Mouse (Mus musculus) right cerebral cortex, postnatal 36 days (tissue): ENCODE measurements at regions not wholly inside any gene's neighbourhood (a gene's known extent, or its start where the extent isn't known, plus 50 kb on each side); places are given as distances from the start of the nearest gene placed in this dataset.

Experiments
- DNase-seq, 2 experiments: peaks; one replicate each; pipeline ENCODE4 v3.0.0; 2022; ENCODE audit warnings: low spot score in 2 of 2, mixed read lengths in 1 of 2

GRCm38 (mm10) chr17:88341141-88341540 is 99.4 kb upstream of the Foxn2 start:
- no peak for DNase-seq

DNA sequence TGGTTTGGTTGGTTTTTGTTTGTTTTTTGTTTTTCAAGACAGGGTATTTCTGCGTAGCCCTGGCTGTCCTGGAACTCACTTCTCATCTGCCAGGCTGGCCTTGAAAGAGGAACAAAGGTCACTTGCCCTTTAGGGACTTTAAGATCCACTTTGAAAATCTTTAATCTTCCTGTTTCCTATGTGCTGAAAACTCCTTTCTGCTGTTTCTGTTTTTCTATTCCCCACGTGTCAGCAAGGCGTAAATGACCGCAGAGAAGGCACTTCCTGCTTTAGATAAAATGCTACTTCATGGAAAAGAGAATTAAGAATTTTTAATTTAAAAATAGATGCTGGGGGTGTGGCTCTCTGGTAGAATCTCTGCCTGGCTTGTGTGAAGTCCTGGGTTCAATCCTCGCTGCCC is 98.9 kb upstream of the Foxn2 start:
- DNase-seq, result no peak

DNA sequence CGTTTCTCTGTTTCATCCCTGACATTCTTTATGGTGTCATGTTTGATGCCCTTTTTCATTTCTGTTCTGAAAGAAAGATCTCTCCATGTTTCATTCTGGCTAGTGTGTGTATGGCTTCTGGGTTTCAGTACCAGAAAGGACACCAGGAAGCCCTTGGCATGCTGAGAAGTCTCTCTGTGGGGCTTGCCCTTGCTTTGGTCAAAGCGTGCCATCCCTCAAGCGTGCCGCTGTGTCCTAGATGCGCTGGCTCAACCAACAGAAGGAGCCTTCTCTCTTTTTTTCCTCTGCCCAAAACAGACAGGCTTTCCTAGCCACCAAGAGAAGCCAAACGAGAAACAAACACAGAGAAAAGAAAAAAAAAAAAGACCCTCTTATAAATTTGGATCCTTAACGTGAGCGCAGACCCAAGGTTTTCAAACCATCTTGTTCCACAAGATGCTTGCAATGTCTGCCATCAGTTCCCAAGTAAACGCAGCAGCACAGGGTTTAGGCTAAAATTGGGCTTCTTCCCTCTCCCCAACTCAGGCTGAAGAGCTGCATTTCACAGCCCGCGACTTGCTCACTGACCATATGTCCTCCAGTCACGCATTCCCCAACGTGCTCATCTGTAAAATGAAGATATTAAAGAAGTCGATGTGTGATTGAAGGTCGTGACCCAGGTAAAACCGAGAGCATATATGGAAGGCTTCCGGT is 97.3 kb upstream of the Foxn2 start:
- no peak for DNase-seq

DNA sequence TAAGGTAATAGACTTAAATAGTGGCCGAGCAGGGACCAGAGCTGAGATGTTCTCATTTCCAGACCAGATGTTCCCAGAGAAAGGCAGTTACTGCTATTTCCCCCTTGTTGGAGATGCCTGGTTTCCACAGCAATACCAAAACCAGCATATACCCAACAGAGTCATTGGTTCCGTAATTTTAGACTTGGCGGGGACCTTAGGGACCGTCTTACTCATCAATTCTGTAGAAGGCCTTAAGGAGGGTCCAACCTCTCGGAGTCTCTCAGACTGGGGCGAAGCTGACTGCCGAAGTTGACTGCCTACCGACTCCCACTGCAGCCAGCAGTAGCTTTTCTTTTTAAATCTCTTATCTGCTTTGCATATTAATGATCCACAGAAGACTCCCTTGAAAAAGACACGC is 95.1 kb upstream of the Foxn2 start:
- DNase-seq, result no peak

DNA sequence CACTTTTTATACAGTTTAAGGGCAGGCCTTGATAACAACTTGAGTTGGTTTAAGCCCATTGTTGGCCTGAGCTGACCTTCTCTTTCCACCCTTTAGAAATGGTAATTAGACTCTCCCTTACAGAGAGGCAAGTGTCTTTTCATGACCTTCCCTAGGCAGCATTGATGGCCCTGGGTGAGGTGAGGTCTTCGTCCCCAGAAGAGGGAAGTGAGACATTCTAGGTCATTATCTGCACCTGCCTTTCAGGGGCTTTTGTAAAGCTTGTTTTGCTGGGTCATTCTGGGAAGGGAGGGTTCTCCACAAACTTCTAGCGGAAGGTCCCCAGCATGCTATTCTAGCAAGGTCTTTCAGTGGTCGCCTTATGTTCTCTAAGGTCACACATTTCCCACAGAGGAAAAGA is 93.6 kb upstream of the Foxn2 start:
- DNase-seq, result no peak

GRCm38 (mm10) chr17:88349825-88350460 is 90.6 kb upstream of the Foxn2 start:
- DNase-seq, result no peak

GRCm38 (mm10) chr17:88350986-88351385 is 89.5 kb upstream of the Foxn2 start:
- DNase-seq, result no peak

- no peak for DNase-seq
Observed at GRCm38 (mm10) chr17:88352960-88353359, 87.6 kb upstream of the Foxn2 start.

- DNase-seq, result no peak
Observed at GRCm38 (mm10) chr17:88361161-88361560, 79.3 kb upstream of the Foxn2 start.

DNA sequence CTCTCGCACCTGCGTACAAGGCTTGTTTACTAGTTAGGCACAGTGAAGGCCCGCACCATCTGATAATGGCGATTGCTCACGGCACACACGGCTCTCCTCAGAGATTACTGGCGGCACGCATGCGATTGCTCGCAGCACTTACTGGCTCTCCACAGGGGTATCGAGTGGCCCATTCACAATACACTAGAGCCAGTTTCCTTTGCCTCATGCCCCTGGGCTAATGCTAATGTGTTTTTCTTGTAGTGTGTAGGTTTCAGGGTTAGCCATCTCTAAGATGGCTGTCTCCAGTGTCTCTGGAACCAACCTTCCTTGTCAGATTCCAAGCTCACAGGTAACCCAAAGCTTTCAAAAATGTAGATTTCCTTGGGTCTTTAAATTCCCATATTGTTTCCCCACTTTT is 78.1 kb upstream of the Foxn2 start:
- no peak for DNase-seq

DNA sequence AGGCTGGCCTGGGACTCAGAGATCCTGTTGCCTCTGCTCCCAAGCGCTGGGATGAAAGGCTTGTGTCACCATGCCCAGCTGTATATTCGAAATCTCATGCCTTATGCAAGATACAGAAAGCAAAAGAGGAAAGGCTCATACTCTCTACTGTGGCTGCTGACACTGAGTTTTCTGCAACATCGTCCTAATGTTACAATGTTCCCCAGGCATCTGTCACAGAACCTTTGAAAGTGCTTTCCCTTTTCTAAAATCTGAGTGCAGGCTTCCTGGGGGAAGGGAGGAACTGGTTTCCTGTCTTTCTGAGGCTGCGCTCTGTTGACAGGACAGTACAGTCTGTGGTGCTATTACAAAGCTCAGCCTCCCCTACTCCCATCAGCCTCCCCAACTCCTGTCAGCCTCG is 72.6 kb upstream of the Foxn2 start:
- DNase-seq, result no peak

GRCm38 (mm10) chr17:88369971-88370370 is 70.5 kb upstream of the Foxn2 start:
- no peak for DNase-seq

- DNase-seq, result no peak
Observed at GRCm38 (mm10) chr17:88370676-88371075, 69.8 kb upstream of the Foxn2 start.

DNA sequence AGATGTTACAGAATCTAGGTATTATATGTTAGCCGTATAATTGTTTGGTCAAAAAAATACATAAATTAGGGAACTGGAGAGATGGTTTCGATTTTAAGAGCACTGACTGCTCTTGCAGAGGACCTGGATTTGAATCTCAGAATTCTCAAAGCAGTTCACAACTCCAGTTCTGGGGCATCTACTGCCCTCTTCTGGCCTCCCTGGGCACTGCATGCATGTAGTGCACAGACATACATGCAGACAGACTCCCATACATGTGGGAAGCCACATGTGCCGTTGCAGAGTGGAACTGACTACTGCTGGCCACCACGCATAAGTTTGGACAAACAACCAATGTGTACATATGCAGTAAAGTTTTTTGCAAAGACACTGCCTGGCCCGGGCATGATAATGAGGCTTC is 62.0 kb upstream of the Foxn2 start:
- no peak for DNase-seq

DNA sequence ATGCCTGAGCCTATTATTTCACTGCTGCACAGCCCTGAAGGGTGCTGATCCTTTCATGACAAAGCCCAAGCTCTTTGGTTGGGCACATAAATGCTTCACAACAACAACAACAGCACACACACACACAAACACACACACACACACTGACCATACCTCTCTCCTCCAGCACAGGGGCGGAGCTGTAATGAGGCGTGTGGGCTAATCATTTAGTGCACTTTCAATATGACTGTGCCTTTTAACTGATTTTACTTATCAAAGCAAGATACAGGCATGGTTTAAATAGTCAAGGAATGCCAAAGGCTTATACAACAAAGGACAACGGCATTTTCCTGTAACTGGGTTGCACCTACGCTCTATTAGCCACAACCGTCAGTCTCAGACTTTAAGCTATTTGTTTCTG is 61.1 kb upstream of the Foxn2 start:
- DNase-seq, result no peak

DNA sequence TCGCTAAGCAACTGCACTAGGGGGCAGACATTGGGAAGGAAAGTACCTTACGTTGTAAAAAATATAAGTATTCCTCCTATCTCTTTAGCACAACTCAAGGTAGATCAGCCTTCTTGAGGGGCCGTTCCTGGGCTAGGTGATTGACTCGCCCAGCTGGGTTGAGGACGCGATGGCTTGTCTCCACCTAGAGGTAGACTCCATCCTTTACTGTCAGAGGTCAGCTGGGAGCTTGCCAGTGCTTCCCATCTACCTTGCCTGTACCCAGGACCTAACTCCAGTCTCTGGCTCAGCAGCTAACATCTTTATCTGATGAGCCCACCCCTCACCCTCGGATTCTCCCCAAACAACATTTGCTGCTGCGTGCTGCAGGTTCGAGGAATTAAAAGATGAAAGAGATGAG is 59.4 kb upstream of the Foxn2 start:
- no peak for DNase-seq

- no peak for DNase-seq
Observed at GRCm38 (mm10) chr17:88383447-88383846, 57.1 kb upstream of the Foxn2 start.

DNA sequence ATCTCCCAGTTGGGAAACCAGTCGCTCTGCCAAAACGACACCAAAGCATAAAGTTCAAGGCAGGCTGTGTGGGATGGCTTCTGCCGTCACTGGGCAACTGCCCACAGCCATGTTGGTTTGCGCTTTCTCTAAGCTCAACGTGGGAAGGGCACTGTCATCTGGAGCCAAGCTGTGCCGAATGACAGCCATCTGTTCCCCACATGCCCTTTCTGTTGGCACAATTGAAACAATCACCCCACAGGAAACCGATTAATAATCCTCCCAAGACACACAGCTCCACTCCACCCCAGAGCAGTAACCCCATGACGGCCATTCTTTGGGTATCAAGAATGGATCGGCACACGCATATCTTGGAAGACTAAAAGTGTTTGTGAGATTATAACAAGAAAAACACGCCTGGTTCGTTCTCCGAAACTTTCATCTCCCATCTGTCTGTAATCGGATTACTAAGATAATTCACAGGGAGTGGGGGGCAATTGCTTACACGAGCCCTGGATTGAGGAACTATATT is 52.0 kb upstream of the Foxn2 start:
- DNase-seq, result no peak

GRCm38 (mm10) chr17:88389668-88390461 is 50.6 kb upstream of the Foxn2 start:
- DNase-seq, result no peak
